Mouse (Mus musculus): ENCODE data around the gene Magi2. TPM values are rescaled to one million over a fixed set of nuclear protein-coding genes. Genes with fewer than 3 reads are reported as not detected.

Magi2 gene
- total RNA-seq, 2 experiments from 2014 or later = 6.6 TPM

GRCm38 (mm10) chr5:20334549-20334948 is 1107.7 kb downstream of the Magi2 start:
- no peak for DNase-seq (ENCODE audit: low spot score in 2 of 2)

- no peak for DNase-seq (ENCODE audit: low spot score in 2 of 2)
Measured at GRCm38 (mm10) chr5:20352941-20353340, 1126.1 kb downstream of the Magi2 start.

- DNase-seq (ENCODE audit: low spot score in 2 of 2) = no peak
Measured at GRCm38 (mm10) chr5:20358437-20358836, 1131.6 kb downstream of the Magi2 start.

- DNase-seq (ENCODE audit: low spot score in 2 of 2) = no peak
Measured at GRCm38 (mm10) chr5:20359021-20359420, 1132.2 kb downstream of the Magi2 start.

- no peak for DNase-seq (ENCODE audit: low spot score in 2 of 2)
Measured at GRCm38 (mm10) chr5:20362154-20362553, 1135.3 kb downstream of the Magi2 start.

- no peak for DNase-seq (ENCODE audit: low spot score in 2 of 2)
Measured at GRCm38 (mm10) chr5:20363216-20363615, 1136.4 kb downstream of the Magi2 start.

- no peak for DNase-seq (ENCODE audit: low spot score in 2 of 2)
Measured at GRCm38 (mm10) chr5:20373586-20373985, 1146.8 kb downstream of the Magi2 start.

- no peak for DNase-seq (ENCODE audit: low spot score in 2 of 2)
Measured at GRCm38 (mm10) chr5:20378071-20378800, 1151.4 kb downstream of the Magi2 start.

GRCm38 (mm10) chr5:20404533-20404932 is 1177.7 kb downstream of the Magi2 start:
- DNase-seq (ENCODE audit: low spot score in 2 of 2) = no peak

GRCm38 (mm10) chr5:20406626-20407025 is 1179.8 kb downstream of the Magi2 start:
- no peak for DNase-seq (ENCODE audit: low spot score in 2 of 2)

GRCm38 (mm10) chr5:20415320-20415719 is 1188.5 kb downstream of the Magi2 start:
- DNase-seq (ENCODE audit: low spot score in 2 of 2) = no peak

- no peak for DNase-seq (ENCODE audit: low spot score in 2 of 2)
Measured at GRCm38 (mm10) chr5:20417348-20417747, 1190.5 kb downstream of the Magi2 start.

GRCm38 (mm10) chr5:20432148-20432813 is 1205.4 kb downstream of the Magi2 start:
- no peak for DNase-seq (ENCODE audit: low spot score in 2 of 2)

GRCm38 (mm10) chr5:20446471-20447174 is 1219.8 kb downstream of the Magi2 start:
- no peak for DNase-seq (ENCODE audit: low spot score in 2 of 2)

GRCm38 (mm10) chr5:20456106-20456505 is 1229.3 kb downstream of the Magi2 start:
- no peak for DNase-seq (ENCODE audit: low spot score in 2 of 2)

- DNase-seq (ENCODE audit: low spot score in 2 of 2) = no peak
Measured at GRCm38 (mm10) chr5:20457742-20458510, 1231.1 kb downstream of the Magi2 start.

GRCm38 (mm10) chr5:20461709-20462108 is 1234.9 kb downstream of the Magi2 start:
- no peak for DNase-seq (ENCODE audit: low spot score in 2 of 2)

GRCm38 (mm10) chr5:20462376-20462775 is 1235.5 kb downstream of the Magi2 start:
- DNase-seq (ENCODE audit: low spot score in 2 of 2) = no peak

GRCm38 (mm10) chr5:20469721-20470120 is 1242.9 kb downstream of the Magi2 start:
- no peak for DNase-seq (ENCODE audit: low spot score in 2 of 2)

GRCm38 (mm10) chr5:20470466-20470865 is 1243.6 kb downstream of the Magi2 start:
- no peak for DNase-seq (ENCODE audit: low spot score in 2 of 2)

GRCm38 (mm10) chr5:20484505-20484904 is 1257.7 kb downstream of the Magi2 start:
- no peak for DNase-seq (ENCODE audit: low spot score in 2 of 2)

Measured in gastrocnemius, postnatal 4 days (tissue).